Mouse (Mus musculus): ENCODE measurements around the gene Il1a. TPM values are rescaled to one million over a fixed set of nuclear protein-coding genes. Genes with fewer than 3 reads are reported as not detected.
A peak's percentile ranks its signal among the peaks of the same experiment; 100 is the strongest.

Gene Il1a
- polyA plus RNA-seq, 1 experiment from 2014 or later, result not detected

DNA sequence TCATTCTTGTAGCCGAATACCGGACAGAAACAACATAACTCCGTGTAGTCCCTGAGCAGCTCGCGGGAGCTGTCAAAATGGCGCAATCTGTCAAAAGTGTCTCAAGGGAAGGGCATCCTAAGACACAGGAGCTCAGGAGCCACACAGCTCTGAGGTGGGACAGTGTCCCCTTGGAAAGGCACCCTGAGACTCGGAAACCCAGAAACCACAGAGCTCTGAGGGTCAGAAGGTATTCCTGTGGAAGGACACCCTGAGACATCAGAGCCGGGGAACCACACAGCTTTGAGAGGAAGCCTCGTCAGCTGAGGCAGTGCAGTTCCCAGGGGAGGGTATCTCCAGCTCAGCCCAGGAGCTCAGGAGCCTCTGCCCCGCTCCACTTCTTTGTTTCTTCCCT is 12.2 kb downstream of the Il1a start:
- H3K4me1 ChIP-seq, result peaks cover 26% of the 10 kb centered on the region
- peak overlapping the region; percentile 76 for H3K4me3 ChIP-seq
- 5% methylated on average over 10 of the region's 10 CpGs for WGBS
- peak overlapping the region; percentile 94 for H3K27ac ChIP-seq
- DNase-seq (ENCODE audit: extremely low spot score, low spot score), result no peak
- H3K9me3 ChIP-seq, result no peaks in the 10 kb centered on the region
- peaks cover 19% of the 10 kb centered on the region for H3K36me3 ChIP-seq (replicated peaks)
- H3K27me3 ChIP-seq (ENCODE audit: poor library complexity, severe bottlenecking), result no peaks in the 10 kb centered on the region

DNA sequence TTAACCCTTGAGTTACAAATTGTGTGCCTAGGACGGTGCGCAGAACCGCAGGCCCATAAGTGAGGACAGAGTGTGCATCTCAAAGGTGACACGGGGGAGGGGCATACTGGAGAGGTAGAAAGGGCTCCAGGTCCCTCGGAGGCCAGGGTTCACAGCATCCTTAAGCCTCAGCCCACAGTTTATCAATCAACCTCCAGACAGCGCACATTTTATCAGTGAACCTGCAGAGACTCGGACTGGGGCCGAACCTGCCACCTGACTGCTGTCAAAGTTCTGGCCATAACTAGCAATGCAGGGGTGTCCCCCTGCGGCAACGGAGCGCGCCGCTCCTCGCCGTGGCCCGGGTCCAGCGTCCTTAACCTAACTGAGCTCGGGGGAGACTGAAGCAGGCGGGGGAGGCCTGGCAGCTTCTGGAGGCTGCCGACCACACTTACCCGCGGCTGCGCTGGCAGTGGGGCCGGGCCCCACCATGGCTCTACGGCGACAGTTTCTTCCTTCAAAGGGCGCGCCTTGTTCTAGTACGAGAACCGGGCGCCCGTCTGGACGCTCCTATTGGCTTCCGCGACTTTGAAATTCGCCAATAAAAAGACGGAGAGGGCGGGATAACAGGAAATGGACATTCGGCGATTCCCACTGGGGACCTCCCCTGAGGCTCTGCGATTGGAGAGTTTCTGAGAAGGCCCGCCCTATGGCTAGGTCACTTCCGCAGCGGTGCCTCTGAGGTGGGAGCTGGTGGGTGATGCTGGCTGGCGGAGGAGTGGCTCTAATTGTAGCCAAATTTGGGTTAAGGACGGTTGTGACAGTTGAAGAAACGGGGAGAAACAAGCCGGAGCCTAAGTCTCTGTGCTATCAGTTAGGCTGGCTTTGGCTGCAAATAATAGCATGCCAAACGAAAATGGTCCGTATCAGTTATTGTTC is 12.8 kb downstream of the Il1a start, which contains the start of gene Ckap2l:
Gene Ckap2l, minus strand, starts transcription at position 542 of the 918 bp plus-strand sequence.
- H3K4me1 ChIP-seq, result peaks cover 26% of the 10 kb centered on the region
- no peaks in the 10 kb centered on the region for H3K9me3 ChIP-seq
- WGBS, result under 1% methylated on average over 50 of the region's 50 CpGs
- peak; percentile 98 for DNase-seq (ENCODE audit: extremely low spot score, low spot score)
- no peaks in the 10 kb centered on the region for H3K27me3 ChIP-seq (ENCODE audit: poor library complexity, severe bottlenecking)
- peaks cover 22% of the 10 kb centered on the region for H3K36me3 ChIP-seq (replicated peaks)
- H3K27ac ChIP-seq, result peak within 1 kb of the TSS; percentile 94
- H3K4me3 ChIP-seq, result peak within 1 kb of the TSS; percentile 76

DNA sequence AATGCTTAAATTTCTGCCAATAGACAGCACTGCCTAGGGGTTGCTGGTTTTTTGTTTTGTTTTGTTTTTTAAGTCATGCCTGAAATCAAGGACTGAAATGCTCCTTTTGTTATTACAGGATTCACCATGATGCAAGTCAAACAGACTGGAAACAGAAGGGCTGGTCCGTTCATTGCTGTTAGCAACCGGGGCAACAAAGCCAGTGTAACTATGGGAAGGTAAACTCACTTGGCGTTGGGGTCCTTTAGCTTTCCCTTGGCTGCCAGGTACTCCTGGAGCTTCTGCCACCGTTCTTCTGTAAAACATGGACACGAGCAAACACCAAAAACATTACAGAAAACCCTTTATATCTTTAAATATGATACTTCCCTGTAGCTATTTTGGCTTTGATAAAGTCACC is 13.7 kb downstream of the Il1a start:
- Histone ChIP-seq H3K27ac (peak overlapping the region; percentile 94), H3K36me3 (replicated peaks) (peaks cover 25% of the 10 kb centered on the region), H3K4me1 (peaks cover 26% of the 10 kb centered on the region), H3K27me3 (ENCODE audit: poor library complexity, severe bottlenecking) (no peaks in the 10 kb centered on the region), H3K9me3 (no peaks in the 10 kb centered on the region), H3K4me3 (peak overlapping the region; percentile 76)
- WGBS, result 73% methylated on average over 5 of the region's 5 CpGs
- no peak for DNase-seq (ENCODE audit: extremely low spot score, low spot score)

DNA sequence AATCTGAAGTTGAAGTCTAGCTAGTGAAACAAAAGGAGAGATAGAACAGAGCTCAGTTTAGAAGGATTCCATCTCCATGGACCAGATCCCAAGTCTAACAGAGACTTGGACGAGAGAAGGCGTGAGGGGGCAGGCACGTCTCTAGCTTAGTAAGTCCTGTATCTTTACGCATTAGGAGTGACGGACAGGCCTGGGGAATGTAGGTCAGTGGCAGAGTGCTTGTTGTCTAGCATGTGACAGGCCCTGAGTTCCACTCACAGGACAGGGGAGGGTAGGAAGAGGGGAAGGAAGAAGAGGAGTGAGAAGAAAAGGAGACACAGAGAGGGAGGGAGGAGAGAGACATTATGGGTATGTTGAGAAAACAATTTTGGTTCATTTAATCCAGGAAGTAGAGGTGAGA is 14.7 kb downstream of the Il1a start:
- no peak for DNase-seq (ENCODE audit: extremely low spot score, low spot score)
- Histone ChIP-seq H3K27me3 (ENCODE audit: poor library complexity, severe bottlenecking) (no peaks in the 10 kb centered on the region), H3K4me3 (peak overlapping the region; percentile 76; the same call in 1 of the 2 replicates), H3K4me1 (peaks cover 26% of the 10 kb centered on the region), H3K27ac (no peak overlapping the region), H3K9me3 (no peaks in the 10 kb centered on the region), H3K36me3 (replicated peaks) (peaks cover 35% of the 10 kb centered on the region)
- 91% methylated on average over 5 of the region's 5 CpGs for WGBS

GRCm38 (mm10) chr2:129273823-129274222 is 35.9 kb downstream of the Il1a start:
- H3K36me3 ChIP-seq (replicated peaks), result peaks cover 100% of the 10 kb centered on the region

GRCm38 (mm10) chr2:129270621-129271020 is 39.2 kb downstream of the Il1a start:
- Histone ChIP-seq H3K36me3 (replicated peaks) (peaks cover 98% of the 10 kb centered on the region), H3K27me3 (ENCODE audit: poor library complexity, severe bottlenecking) (no peaks in the 10 kb centered on the region), H3K4me3 (no peak overlapping the region), H3K27ac (no peak overlapping the region), H3K4me1 (no peaks in the 10 kb centered on the region), H3K9me3 (peaks cover 6% of the 10 kb centered on the region; the same call in 1 of the 2 replicates)
- DNase-seq (ENCODE audit: extremely low spot score, low spot score), result no peak
- 95% methylated on average over 9 of the region's 9 CpGs for WGBS

More at GRCm38 (mm10) chr2:129273823-129274222, 35.9 kb downstream of the Il1a start:
- no peak overlapping the region for H3K27ac ChIP-seq
- no peak for DNase-seq (ENCODE audit: extremely low spot score, low spot score)
- H3K4me3 ChIP-seq, result no peak overlapping the region
- WGBS, result 98% methylated on average over 5 of the region's 5 CpGs
- no peaks in the 10 kb centered on the region for H3K27me3 ChIP-seq (ENCODE audit: poor library complexity, severe bottlenecking)
- no peaks in the 10 kb centered on the region for H3K9me3 ChIP-seq
- H3K4me1 ChIP-seq, result no peaks in the 10 kb centered on the region

DNA sequence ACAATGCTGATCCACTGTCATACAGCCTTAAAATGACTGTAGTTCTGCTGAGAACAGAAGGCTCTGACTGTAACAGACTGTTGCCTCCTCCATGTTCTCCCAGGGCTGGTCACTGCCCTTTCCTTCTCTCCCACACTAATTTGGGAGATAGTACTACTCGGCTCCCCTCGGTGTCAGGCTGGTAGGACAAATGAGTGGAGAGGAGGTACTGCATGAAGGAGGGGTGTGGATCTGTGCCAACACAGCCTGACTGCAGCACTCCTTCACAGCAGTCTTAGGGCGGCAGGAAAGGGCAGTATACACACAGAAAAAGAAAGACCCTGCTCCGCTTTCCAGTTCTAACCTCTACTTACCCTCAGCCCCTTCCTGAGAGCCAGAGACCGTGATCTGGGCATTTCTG is 39.8 kb downstream of the Il1a start:
- WGBS, result 94% methylated on average over 5 of the region's 5 CpGs
- Histone ChIP-seq H3K36me3 (replicated peaks) (peaks cover 92% of the 10 kb centered on the region), H3K4me1 (no peaks in the 10 kb centered on the region), H3K9me3 (peaks cover 6% of the 10 kb centered on the region; the same call in 1 of the 2 replicates), H3K27ac (no peak overlapping the region), H3K27me3 (ENCODE audit: poor library complexity, severe bottlenecking) (no peaks in the 10 kb centered on the region), H3K4me3 (no peak overlapping the region)
- no peak for DNase-seq (ENCODE audit: extremely low spot score, low spot score)

- WGBS, result 97% methylated on average over 12 of the region's 12 CpGs
- no peak for DNase-seq (ENCODE audit: extremely low spot score, low spot score)
- H3K27ac ChIP-seq, result no peak overlapping the region
- no peak overlapping the region for H3K4me3 ChIP-seq
- H3K9me3 ChIP-seq, result peaks cover 6% of the 10 kb centered on the region; the same call in 1 of the 2 replicates
- H3K27me3 ChIP-seq (ENCODE audit: poor library complexity, severe bottlenecking), result no peaks in the 10 kb centered on the region
- H3K4me1 ChIP-seq, result no peaks in the 10 kb centered on the region
- peaks cover 84% of the 10 kb centered on the region for H3K36me3 ChIP-seq (replicated peaks)
These were observed 40.6 kb downstream of the Il1a start for GRCm38 (mm10) chr2:129269161-129269643.

GRCm38 (mm10) chr2:129267738-129268137 is 42.0 kb downstream of the Il1a start:
- Histone ChIP-seq H3K27ac (no peak overlapping the region), H3K9me3 (peaks cover 6% of the 10 kb centered on the region; the same call in 1 of the 2 replicates), H3K4me1 (no peaks in the 10 kb centered on the region), H3K27me3 (ENCODE audit: poor library complexity, severe bottlenecking) (no peaks in the 10 kb centered on the region), H3K4me3 (no peak overlapping the region), H3K36me3 (replicated peaks) (peaks cover 69% of the 10 kb centered on the region)
- 92% methylated on average over 5 of the region's 5 CpGs for WGBS
- no peak for DNase-seq (ENCODE audit: extremely low spot score, low spot score)

- 96% methylated on average over 7 of the region's 7 CpGs for WGBS
- no peaks in the 10 kb centered on the region for H3K27me3 ChIP-seq (ENCODE audit: poor library complexity, severe bottlenecking)
- DNase-seq (ENCODE audit: extremely low spot score, low spot score), result no peak
These were observed 44.5 kb downstream of the Il1a start for GRCm38 (mm10) chr2:129265316-129265715.

DNA sequence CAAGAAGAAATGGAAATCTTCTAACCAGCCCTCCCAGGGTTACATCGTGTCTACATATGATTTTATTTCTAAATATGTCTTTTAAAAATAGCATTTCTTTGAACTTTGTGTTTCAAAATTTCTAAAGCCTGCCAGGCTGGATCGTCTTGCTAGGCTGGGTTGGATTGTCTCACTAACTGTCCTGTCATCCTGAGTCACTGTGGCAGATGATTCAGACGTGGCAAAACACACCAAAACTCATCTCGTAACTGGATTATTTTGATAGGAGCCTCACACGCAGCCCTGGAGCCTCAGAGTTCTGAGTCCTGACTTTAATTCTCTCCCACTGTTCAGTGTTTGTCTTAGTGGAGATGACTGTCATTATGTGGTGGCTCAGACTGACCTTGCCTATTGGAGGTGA is 46.7 kb downstream of the Il1a start:
- 0 out of 2 replicates have a peak, but pooled peaks cover 4% of the 10 kb centered on the region for H3K4me1 ChIP-seq
- H3K27me3 ChIP-seq (ENCODE audit: poor library complexity, severe bottlenecking), result no peaks in the 10 kb centered on the region
- no peak overlapping the region for H3K27ac ChIP-seq
- 83% methylated on average over 5 of the region's 5 CpGs for WGBS
- H3K9me3 ChIP-seq, result peaks cover 6% of the 10 kb centered on the region; the same call in 1 of the 2 replicates
- DNase-seq (ENCODE audit: extremely low spot score, low spot score), result no peak
- H3K36me3 ChIP-seq (replicated peaks), result peaks cover 23% of the 10 kb centered on the region
- H3K4me3 ChIP-seq, result no peak overlapping the region

More at GRCm38 (mm10) chr2:129265316-129265715, 44.5 kb downstream of the Il1a start:
- H3K4me3 ChIP-seq, result no peak overlapping the region
- H3K36me3 ChIP-seq (replicated peaks), result peaks cover 45% of the 10 kb centered on the region
- no peak overlapping the region for H3K27ac ChIP-seq
- H3K9me3 ChIP-seq, result peaks cover 6% of the 10 kb centered on the region; the same call in 1 of the 2 replicates
- no peaks in the 10 kb centered on the region for H3K4me1 ChIP-seq

- H3K27ac ChIP-seq, result no peak overlapping the region
- DNase-seq (ENCODE audit: extremely low spot score, low spot score), result no peak
These were observed 48.5 kb downstream of the Il1a start for GRCm38 (mm10) chr2:129261151-129261794.

More at GRCm38 (mm10) chr2:129261151-129261794, 48.5 kb downstream of the Il1a start:
- 64% methylated on average over 6 of the region's 6 CpGs for WGBS
- peaks cover 5% of the 10 kb centered on the region for H3K36me3 ChIP-seq (replicated peaks)
- peaks cover under 1% of the 10 kb centered on the region; the same call in 1 of the 2 replicates for H3K9me3 ChIP-seq
- H3K4me3 ChIP-seq, result no peak overlapping the region
- H3K4me1 ChIP-seq, result 0 out of 2 replicates have a peak, but pooled peaks cover 4% of the 10 kb centered on the region
- H3K27me3 ChIP-seq (ENCODE audit: poor library complexity, severe bottlenecking), result no peaks in the 10 kb centered on the region
